Mouse (Mus musculus): ENCODE results near the gene Dock4. TPM values are rescaled to one million over a fixed set of nuclear protein-coding genes. Genes with fewer than 3 reads are reported as not detected.

The Dock4 gene
- polyA plus RNA-seq, 1 experiment from 2014 or later = 13.3 TPM

DNA sequence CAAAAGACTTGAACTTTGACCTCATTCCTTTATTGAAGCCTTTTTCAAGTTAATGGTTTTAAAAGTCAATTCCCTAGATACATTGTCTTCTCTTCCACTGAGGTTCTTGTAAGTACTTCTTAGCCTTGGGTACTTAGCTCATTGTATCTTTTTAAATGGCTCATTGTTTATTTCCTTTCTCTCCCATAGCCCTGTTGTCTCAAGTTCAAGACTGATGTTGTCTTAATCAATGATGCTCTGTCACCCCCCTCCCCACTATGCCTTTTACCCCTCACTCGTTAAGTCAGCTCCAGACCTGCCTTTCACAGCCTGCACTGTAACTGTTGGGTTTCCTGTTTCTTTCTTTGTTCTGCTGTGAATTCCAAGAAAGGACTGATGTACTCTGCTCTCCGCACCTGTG, 154.2 kb downstream of the Dock4 start:
- ATAC-seq (ENCODE audit: low FRiP score, low TSS enrichment) = no peak
- H3K9me3 ChIP-seq (ENCODE audit: low read length) = no peaks in the 10 kb centered on the region
- H3K4me2 ChIP-seq (replicated peaks; ENCODE audit: low read depth, low read length) = no peak overlapping the region
- no peak overlapping the region for H3K9ac ChIP-seq (replicated peaks; ENCODE audit: low read length)
- H3K36me3 ChIP-seq (ENCODE audit: insufficient read depth, low read length) = no peaks in the 10 kb centered on the region
- H3K27ac ChIP-seq (ENCODE audit: low read length) = no peak overlapping the region
- WGBS = 80% methylated on average over 2 of the region's 2 CpGs
- no peaks in the 10 kb centered on the region for H3K27me3 ChIP-seq (ENCODE audit: insufficient read depth, low read length)
- H3K4me1 ChIP-seq (ENCODE audit: insufficient read depth, low read length) = no peaks in the 10 kb centered on the region
- H3K4me3 ChIP-seq (ENCODE audit: low read length) = no peak overlapping the region

- Histone ChIP-seq H3K4me2 (replicated peaks; ENCODE audit: low read depth, low read length) (no peak overlapping the region), H3K9ac (replicated peaks; ENCODE audit: low read length) (no peak overlapping the region), H3K27me3 (ENCODE audit: insufficient read depth, low read length) (no peaks in the 10 kb centered on the region), H3K27ac (ENCODE audit: low read length) (no peak overlapping the region), H3K36me3 (ENCODE audit: insufficient read depth, low read length) (no peaks in the 10 kb centered on the region), H3K4me3 (ENCODE audit: low read length) (no peak overlapping the region), H3K4me1 (ENCODE audit: insufficient read depth, low read length) (no peaks in the 10 kb centered on the region), H3K9me3 (ENCODE audit: low read length) (no peaks in the 10 kb centered on the region)
- 83% methylated on average over 4 of the region's 4 CpGs for WGBS
- ATAC-seq (ENCODE audit: low FRiP score, low TSS enrichment) = no peak
These were observed 159.8 kb downstream of the Dock4 start for GRCm38 (mm10) chr12:40605565-40605964.

DNA sequence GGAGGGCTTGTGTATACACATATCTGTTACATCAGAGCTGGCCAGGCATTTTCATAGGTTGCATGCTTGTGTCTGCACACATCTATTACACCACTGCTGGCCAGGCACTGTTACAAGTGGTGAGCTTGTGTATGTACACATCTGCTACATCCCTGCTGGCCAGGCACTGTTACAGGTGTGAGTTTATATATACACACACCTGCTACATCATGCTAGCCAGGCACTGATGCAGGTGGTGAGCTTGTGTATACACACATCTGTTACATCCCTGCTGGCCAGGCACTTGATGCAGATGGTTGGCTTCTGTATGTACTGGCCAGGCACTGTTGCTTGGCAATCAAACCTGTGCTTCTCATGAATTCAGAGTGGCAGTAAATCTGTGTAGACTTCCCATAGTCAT, 177.2 kb downstream of the Dock4 start:
- Histone ChIP-seq H3K27me3 (ENCODE audit: insufficient read depth, low read length) (no peaks in the 10 kb centered on the region), H3K4me1 (ENCODE audit: insufficient read depth, low read length) (no peaks in the 10 kb centered on the region), H3K9ac (replicated peaks; ENCODE audit: low read length) (no peak overlapping the region), H3K4me3 (ENCODE audit: low read length) (no peak overlapping the region), H3K27ac (ENCODE audit: low read length) (no peak overlapping the region), H3K36me3 (ENCODE audit: insufficient read depth, low read length) (no peaks in the 10 kb centered on the region), H3K4me2 (replicated peaks; ENCODE audit: low read depth, low read length) (no peak overlapping the region), H3K9me3 (ENCODE audit: low read length) (no peaks in the 10 kb centered on the region)
- no peak for ATAC-seq (ENCODE audit: low FRiP score, low TSS enrichment)

GRCm38 (mm10) chr12:40626521-40626920, 180.8 kb downstream of the Dock4 start:
- no peak for ATAC-seq (ENCODE audit: low FRiP score, low TSS enrichment)
- Histone ChIP-seq H3K9me3 (ENCODE audit: low read length) (no peaks in the 10 kb centered on the region), H3K9ac (replicated peaks; ENCODE audit: low read length) (no peak overlapping the region), H3K27me3 (ENCODE audit: insufficient read depth, low read length) (no peaks in the 10 kb centered on the region), H3K4me1 (ENCODE audit: insufficient read depth, low read length) (no peaks in the 10 kb centered on the region), H3K36me3 (ENCODE audit: insufficient read depth, low read length) (no peaks in the 10 kb centered on the region), H3K4me2 (replicated peaks; ENCODE audit: low read depth, low read length) (no peak overlapping the region), H3K4me3 (ENCODE audit: low read length) (no peak overlapping the region), H3K27ac (ENCODE audit: low read length) (no peak overlapping the region)
- 91% methylated on average over 1 of the region's 1 CpGs for WGBS

GRCm38 (mm10) chr12:40633242-40633641, 187.5 kb downstream of the Dock4 start:
- Histone ChIP-seq H3K9ac (replicated peaks; ENCODE audit: low read length) (no peak overlapping the region), H3K9me3 (ENCODE audit: low read length) (no peaks in the 10 kb centered on the region), H3K4me1 (ENCODE audit: insufficient read depth, low read length) (no peaks in the 10 kb centered on the region), H3K36me3 (ENCODE audit: insufficient read depth, low read length) (no peaks in the 10 kb centered on the region), H3K4me3 (ENCODE audit: low read length) (no peak overlapping the region), H3K4me2 (replicated peaks; ENCODE audit: low read depth, low read length) (no peak overlapping the region), H3K27ac (ENCODE audit: low read length) (no peak overlapping the region), H3K27me3 (ENCODE audit: insufficient read depth, low read length) (no peaks in the 10 kb centered on the region)
- ATAC-seq (ENCODE audit: low FRiP score, low TSS enrichment) = no peak
- 67% methylated on average over 2 of the region's 2 CpGs for WGBS

DNA sequence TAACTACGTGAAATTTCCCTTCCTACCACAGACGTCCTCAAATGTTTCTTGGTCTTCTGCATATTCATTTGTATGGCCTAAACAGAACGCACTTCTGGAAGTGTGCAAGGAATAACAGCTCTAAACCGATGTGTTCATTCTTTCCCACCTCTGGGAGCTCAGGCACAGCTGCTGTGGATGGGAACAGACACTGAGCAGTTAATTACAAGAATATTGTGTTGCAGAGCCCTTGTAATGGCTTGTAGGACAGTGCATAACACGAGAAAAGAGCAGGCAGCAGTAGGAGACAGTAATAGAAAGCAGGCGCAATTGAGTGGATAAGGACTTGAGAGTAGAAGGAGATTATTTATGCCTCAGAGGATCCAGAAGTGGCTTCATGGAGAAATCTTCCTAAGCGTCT, 188.4 kb downstream of the Dock4 start:
- ATAC-seq (ENCODE audit: low FRiP score, low TSS enrichment) = no peak
- no peaks in the 10 kb centered on the region for H3K4me1 ChIP-seq (ENCODE audit: insufficient read depth, low read length)
- no peak overlapping the region for H3K4me2 ChIP-seq (replicated peaks; ENCODE audit: low read depth, low read length)
- no peaks in the 10 kb centered on the region for H3K36me3 ChIP-seq (ENCODE audit: insufficient read depth, low read length)
- no peaks in the 10 kb centered on the region for H3K27me3 ChIP-seq (ENCODE audit: insufficient read depth, low read length)
- H3K4me3 ChIP-seq (ENCODE audit: low read length) = no peak overlapping the region
- no peak overlapping the region for H3K9ac ChIP-seq (replicated peaks; ENCODE audit: low read length)
- H3K9me3 ChIP-seq (ENCODE audit: low read length) = no peaks in the 10 kb centered on the region
- WGBS = 85% methylated on average over 7 of the region's 7 CpGs
- no peak overlapping the region for H3K27ac ChIP-seq (ENCODE audit: low read length)

- no peaks in the 10 kb centered on the region for H3K4me1 ChIP-seq (ENCODE audit: insufficient read depth, low read length)
- H3K4me2 ChIP-seq (replicated peaks; ENCODE audit: low read depth, low read length) = no peak overlapping the region
- WGBS = 92% methylated on average over 6 of the region's 6 CpGs
- H3K36me3 ChIP-seq (ENCODE audit: insufficient read depth, low read length) = no peaks in the 10 kb centered on the region; the same call in 1 of the 2 replicates
- H3K27me3 ChIP-seq (ENCODE audit: insufficient read depth, low read length) = no peaks in the 10 kb centered on the region
- no peak for ATAC-seq (ENCODE audit: low FRiP score, low TSS enrichment)
- H3K27ac ChIP-seq (ENCODE audit: low read length) = no peak overlapping the region
- no peak overlapping the region for H3K4me3 ChIP-seq (ENCODE audit: low read length)
- no peaks in the 10 kb centered on the region for H3K9me3 ChIP-seq (ENCODE audit: low read length)
- no peak overlapping the region for H3K9ac ChIP-seq (replicated peaks; ENCODE audit: low read length)
These were observed 190.2 kb downstream of the Dock4 start for GRCm38 (mm10) chr12:40635991-40636390.

DNA sequence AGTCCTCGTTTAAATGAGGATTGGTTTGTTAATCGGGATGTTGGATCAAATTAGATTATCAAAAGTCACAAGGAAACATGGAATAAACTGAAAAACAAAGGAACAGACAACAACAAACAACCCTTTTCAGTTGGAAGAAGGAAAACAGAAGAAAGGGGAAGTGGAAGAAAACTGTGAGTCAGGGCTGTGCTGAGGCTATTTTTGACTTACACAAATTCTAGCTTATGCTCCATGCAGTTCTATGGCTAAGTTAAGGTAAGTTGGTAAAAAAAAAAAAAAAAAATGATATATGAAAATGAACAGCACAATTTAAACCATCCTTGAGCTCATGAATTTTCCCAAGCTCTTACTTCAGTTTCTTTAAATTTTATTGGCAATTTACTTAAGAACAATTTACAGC, 191.7 kb downstream of the Dock4 start:
- H3K4me2 ChIP-seq (replicated peaks; ENCODE audit: low read depth, low read length) = no peak overlapping the region
- no peak overlapping the region for H3K27ac ChIP-seq (ENCODE audit: low read length)
- no peak for ATAC-seq (ENCODE audit: low FRiP score, low TSS enrichment)
- 90% methylated on average over 2 of the region's 2 CpGs for WGBS
- H3K9me3 ChIP-seq (ENCODE audit: low read length) = no peaks in the 10 kb centered on the region
- H3K4me3 ChIP-seq (ENCODE audit: low read length) = no peak overlapping the region
- no peaks in the 10 kb centered on the region for H3K4me1 ChIP-seq (ENCODE audit: insufficient read depth, low read length)
- no peaks in the 10 kb centered on the region for H3K27me3 ChIP-seq (ENCODE audit: insufficient read depth, low read length)
- H3K36me3 ChIP-seq (ENCODE audit: insufficient read depth, low read length) = no peaks in the 10 kb centered on the region; the same call in 1 of the 2 replicates
- no peak overlapping the region for H3K9ac ChIP-seq (replicated peaks; ENCODE audit: low read length)

DNA sequence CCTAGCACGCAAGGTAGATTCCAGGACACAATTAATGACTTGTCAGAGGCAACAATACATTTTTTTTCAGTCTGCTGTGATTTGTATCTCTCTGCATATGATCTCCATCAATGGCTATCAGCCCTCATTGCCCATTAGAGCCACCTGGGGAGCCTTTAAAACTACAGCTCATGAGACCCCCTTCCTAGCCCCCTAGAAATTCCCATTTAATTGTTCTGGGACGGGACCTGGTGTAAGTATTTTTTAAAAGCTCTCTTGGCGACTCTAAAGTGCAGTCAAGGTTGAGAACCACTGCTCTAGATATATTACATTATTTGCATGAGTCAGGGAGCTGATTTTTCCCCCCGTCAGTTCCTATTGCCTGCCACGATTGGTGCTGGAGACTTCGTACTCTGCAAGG, 200.1 kb downstream of the Dock4 start:
- no peak overlapping the region for H3K9ac ChIP-seq (replicated peaks; ENCODE audit: low read length)
- H3K4me3 ChIP-seq (ENCODE audit: low read length) = no peak overlapping the region
- no peak overlapping the region for H3K4me2 ChIP-seq (replicated peaks; ENCODE audit: low read depth, low read length)
- WGBS = 88% methylated on average over 6 of the region's 6 CpGs
- H3K27ac ChIP-seq (ENCODE audit: low read length) = no peak overlapping the region
- no peaks in the 10 kb centered on the region for H3K27me3 ChIP-seq (ENCODE audit: insufficient read depth, low read length)
- no peaks in the 10 kb centered on the region for H3K36me3 ChIP-seq (ENCODE audit: insufficient read depth, low read length)
- no peaks in the 10 kb centered on the region for H3K9me3 ChIP-seq (ENCODE audit: low read length)
- no peaks in the 10 kb centered on the region for H3K4me1 ChIP-seq (ENCODE audit: insufficient read depth, low read length)
- no peak for ATAC-seq (ENCODE audit: low FRiP score, low TSS enrichment)

DNA sequence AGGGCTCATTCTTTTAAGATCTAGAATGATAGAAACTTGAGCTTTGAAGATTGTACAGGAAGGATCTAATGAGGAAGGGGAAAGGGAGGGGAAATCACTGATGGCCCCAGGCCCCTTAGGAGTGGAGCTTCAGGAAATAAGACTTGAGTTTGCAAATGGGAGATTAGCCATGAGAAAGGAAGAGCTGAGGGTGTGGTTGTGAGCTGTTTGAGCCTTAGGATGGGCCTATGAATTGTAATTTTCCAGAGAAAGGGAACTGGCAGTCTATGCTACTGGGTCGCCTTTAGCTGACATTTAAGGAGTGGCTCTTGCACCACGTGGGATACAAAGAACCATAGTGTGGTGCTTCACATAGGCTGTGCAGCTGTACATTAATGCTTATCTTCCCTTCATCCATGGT, 208.6 kb downstream of the Dock4 start:
- no peaks in the 10 kb centered on the region for H3K36me3 ChIP-seq (ENCODE audit: insufficient read depth, low read length)
- H3K27me3 ChIP-seq (ENCODE audit: insufficient read depth, low read length) = no peaks in the 10 kb centered on the region
- no peaks in the 10 kb centered on the region for H3K4me1 ChIP-seq (ENCODE audit: insufficient read depth, low read length)
- H3K27ac ChIP-seq (ENCODE audit: low read length) = no peak overlapping the region
- no peak overlapping the region for H3K9ac ChIP-seq (replicated peaks; ENCODE audit: low read length)
- WGBS = 79% methylated on average over 2 of the region's 2 CpGs
- peak; percentile 35; the same call in 1 of the 2 replicates for ATAC-seq (ENCODE audit: low FRiP score, low TSS enrichment)
- H3K4me2 ChIP-seq (replicated peaks; ENCODE audit: low read depth, low read length) = no peak overlapping the region
- H3K9me3 ChIP-seq (ENCODE audit: low read length) = no peaks in the 10 kb centered on the region
- H3K4me3 ChIP-seq (ENCODE audit: low read length) = no peak overlapping the region

DNA sequence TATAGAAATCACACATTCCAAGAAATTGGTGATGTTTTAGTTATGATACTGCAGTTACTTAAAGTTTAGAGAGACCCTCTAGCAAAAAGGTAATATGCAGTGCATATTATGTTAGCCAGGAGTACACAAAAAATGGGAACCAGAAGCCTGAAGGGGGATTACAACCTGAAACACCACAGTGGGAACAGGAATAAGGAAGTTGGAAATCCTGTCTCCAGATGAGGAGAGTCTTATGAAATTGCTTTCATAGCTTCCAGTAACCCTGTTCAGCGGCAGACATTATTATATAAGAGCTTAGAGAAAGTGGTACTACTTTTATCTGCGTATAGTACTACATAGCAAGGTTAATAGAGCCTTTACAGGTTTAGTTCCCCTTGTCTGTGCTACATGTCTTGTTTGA, 210.1 kb downstream of the Dock4 start:
- Histone ChIP-seq H3K27ac (ENCODE audit: low read length) (no peak overlapping the region), H3K4me3 (ENCODE audit: low read length) (no peak overlapping the region), H3K36me3 (ENCODE audit: insufficient read depth, low read length) (no peaks in the 10 kb centered on the region), H3K9ac (replicated peaks; ENCODE audit: low read length) (no peak overlapping the region), H3K4me1 (ENCODE audit: insufficient read depth, low read length) (no peaks in the 10 kb centered on the region), H3K27me3 (ENCODE audit: insufficient read depth, low read length) (no peaks in the 10 kb centered on the region), H3K4me2 (replicated peaks; ENCODE audit: low read depth, low read length) (no peak overlapping the region), H3K9me3 (ENCODE audit: low read length) (no peaks in the 10 kb centered on the region)
- no peak for ATAC-seq (ENCODE audit: low FRiP score, low TSS enrichment)
- WGBS = 92% methylated on average over 2 of the region's 2 CpGs

Measured in kidney, embryonic 16.5 days (tissue).